In genomic region chr19:10735061-10735460, GRCm38 (mm10) we compare ENCODE assay signal across 22 mouse cellular contexts. TPM values are rescaled to one million over a fixed set of nuclear protein-coding genes. Genes with fewer than 3 reads are reported as not detected.
"Had no signal": no experiment of that assay in that cellular context is flagged by ENCODE, and none has a peak within 500 bp of the region (broad histone marks: within the 10 kb centered on the region; RNA-seq: fewer than 3 reads in every experiment).

No protein-coding gene starts in this region.

- H3K27ac ChIP-seq: midbrain, embryonic 10.5 days; neural tube, embryonic 13.5 days; neural tube, embryonic 15.5 days had no signal

- H3K4me2 ChIP-seq: lung, embryonic 14.5 days; neural tube, embryonic 13.5 days; neural tube, embryonic 15.5 days had no signal

- H3K36me3 ChIP-seq: midbrain, embryonic 10.5 days; neural tube, embryonic 13.5 days; neural tube, embryonic 15.5 days had no signal

- H3K9me3 ChIP-seq: midbrain, embryonic 10.5 days; neural tube, embryonic 13.5 days; neural tube, embryonic 15.5 days had no signal

- ATAC-seq: midbrain, embryonic 16.5 days had no signal

- H3K27me3 ChIP-seq: neural tube, embryonic 13.5 days; neural tube, embryonic 15.5 days had no signal

- H3K4me1 ChIP-seq: midbrain, embryonic 10.5 days; neural tube, embryonic 13.5 days; neural tube, embryonic 15.5 days had no signal

- DNase-seq: lung, adult 18-20 months; lung, embryonic 14.5 days; lung, postnatal 10 days; midbrain, embryonic 14.5 days; retina, postnatal 1 day; right cerebral cortex, adult 18-20 months; right cerebral cortex, postnatal 25 days; right cerebral cortex, postnatal 4 days; spleen, adult 18-20 months; thymus, adult 18-20 months; thymus, postnatal 36 days had no signal

- H3K9ac ChIP-seq: lung, embryonic 14.5 days; neural tube, embryonic 13.5 days; neural tube, embryonic 15.5 days had no signal

- H3K4me3 ChIP-seq: midbrain, embryonic 10.5 days; myocyte; neural tube, embryonic 13.5 days; neural tube, embryonic 15.5 days had no signal

RNA-seq across cellular contexts. Expression of gene Cd5, which starts 3.7 kb away (rescaled TPM):
- polyA plus RNA-seq: liver, embryonic 16.5 days; midbrain, embryonic 10.5 days; myocyte had no signal

RNA-seq across cellular contexts. Expression of gene Pga5, which starts 57.2 kb away (rescaled TPM):
- total RNA-seq: megakaryocyte, adult 5-6 weeks; megakaryocyte-erythroid progenitor cell, adult 5-6 weeks had no signal
- polyA plus RNA-seq: lung, embryonic 14.5 days; lung, embryonic 16.5 days; midbrain, embryonic 10.5 days; midbrain, embryonic 14.5 days; midbrain, embryonic 16.5 days; neural tube, embryonic 11.5 days; neural tube, embryonic 13.5 days; neural tube, embryonic 15.5 days; small intestine, adult 2 months had no signal
